Mouse (Mus musculus) WW6 (cell line): Measurements from ENCODE around the gene Metap2.

ENCODE experiments used
- DNase-seq: peaks from one replicate; pipeline ENCODE4 v3.0.0-alpha.2; 2013; ENCODE audit warnings: low read depth, low spot score

Gene Metap2

DNA sequence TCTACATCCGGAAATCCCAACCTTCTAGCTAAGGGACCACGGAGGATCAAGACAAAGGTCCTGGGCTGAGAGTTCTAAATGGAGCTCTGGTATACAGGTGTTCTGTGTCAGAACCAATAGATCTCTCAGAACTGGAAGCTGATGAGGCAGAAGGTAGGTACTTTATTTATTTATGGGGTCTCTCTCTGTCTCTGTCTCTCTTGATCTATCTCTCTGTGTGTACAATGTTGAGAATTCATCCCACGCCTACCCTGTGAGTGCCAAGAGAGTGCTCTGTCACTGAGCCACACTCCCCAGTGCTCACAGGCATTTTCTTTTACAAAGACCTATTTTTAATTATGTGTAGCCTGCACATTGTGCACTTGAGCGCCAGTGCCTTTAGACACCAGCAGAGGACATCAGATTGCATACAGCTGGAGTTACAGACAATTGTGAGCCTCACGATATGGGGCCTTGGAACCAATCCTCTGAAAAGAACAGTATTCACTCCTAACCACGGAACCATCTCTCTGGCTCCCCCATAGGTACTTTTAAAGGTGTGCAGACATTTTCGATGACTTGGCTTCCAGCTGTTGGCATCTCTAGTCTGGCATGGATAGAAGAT is at the start of gene Metap2:
Gene Metap2 (minus strand): TSS at position 51 of the 604 bp plus-strand sequence.
- DNase-seq = no peak

GRCm38 (mm10) chr10:93945843-93946499 is 49.1 kb upstream of the Metap2 start:
- no peak for DNase-seq

- DNase-seq = no peak
Measured at GRCm38 (mm10) chr10:93945364-93945763, 48.5 kb upstream of the Metap2 start.

- DNase-seq = no peak
Measured at GRCm38 (mm10) chr10:93944241-93944640, 47.3 kb upstream of the Metap2 start.

GRCm38 (mm10) chr10:93940279-93940678 is 43.4 kb upstream of the Metap2 start:
- DNase-seq = no peak

GRCm38 (mm10) chr10:93939676-93940075 is 42.8 kb upstream of the Metap2 start:
- DNase-seq = no peak

DNA sequence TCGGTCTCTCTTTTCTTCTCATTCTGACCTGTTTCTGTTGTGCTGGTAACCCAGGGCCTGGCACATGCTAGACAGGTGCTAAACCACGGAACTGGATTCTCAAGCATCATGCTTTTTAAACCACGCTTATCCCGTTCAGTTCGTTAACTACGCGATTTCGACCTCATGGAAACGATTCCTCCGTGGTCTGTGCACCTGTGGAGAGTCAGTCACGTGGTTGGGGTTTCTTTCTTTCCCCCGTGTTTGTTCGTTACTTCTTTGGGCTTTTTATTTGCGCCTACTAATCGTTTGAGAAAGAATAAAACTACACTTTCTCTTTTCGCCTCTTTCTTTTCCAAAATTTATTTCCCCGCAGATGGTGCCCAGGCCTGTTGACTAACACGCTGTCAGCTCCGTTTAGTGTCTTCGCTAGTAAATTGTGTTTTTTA is 42.0 kb upstream of the Metap2 start:
- DNase-seq = no peak

- DNase-seq = no peak
Measured at GRCm38 (mm10) chr10:93933980-93934379, 37.1 kb upstream of the Metap2 start.

DNA sequence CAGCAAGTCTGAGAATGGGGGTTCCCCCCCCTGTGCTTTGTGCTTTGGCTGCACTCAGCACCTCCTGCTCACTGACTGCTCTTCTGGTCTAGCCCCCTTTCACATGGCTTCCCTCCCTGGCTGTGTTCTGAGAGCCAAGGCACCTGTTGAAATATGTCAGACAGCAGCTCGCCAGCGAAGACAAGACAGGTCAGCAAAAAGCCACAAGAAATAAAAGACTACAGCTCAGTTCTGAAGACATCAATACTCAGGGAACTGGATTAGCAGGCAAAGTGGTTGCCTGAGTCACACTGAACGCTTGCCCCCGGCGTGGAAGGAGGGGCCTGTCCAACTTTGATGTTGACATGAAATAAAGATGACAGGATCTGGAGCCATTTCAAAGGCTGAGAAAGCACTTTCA is 36.0 kb upstream of the Metap2 start:
- DNase-seq = no peak

DNA sequence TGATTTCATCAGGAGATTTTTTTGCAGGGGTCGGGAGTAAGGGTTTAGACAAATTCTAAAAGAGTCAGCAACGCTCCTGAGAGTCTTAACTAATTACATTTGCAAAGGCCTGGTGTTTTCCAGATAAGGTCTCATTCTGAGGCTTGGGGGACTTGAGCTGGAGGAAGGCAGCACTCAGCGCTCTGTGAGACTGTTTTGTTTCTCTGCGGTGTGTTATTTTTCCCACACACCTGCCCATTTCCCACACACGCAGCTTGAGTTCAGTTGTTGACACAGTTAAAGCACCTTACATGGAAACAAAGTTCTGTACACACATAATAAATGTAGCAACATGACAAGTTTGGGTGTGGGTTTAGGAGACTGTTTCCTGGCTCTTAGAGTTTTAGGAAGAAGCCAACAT is 35.1 kb upstream of the Metap2 start:
- DNase-seq = no peak

DNA sequence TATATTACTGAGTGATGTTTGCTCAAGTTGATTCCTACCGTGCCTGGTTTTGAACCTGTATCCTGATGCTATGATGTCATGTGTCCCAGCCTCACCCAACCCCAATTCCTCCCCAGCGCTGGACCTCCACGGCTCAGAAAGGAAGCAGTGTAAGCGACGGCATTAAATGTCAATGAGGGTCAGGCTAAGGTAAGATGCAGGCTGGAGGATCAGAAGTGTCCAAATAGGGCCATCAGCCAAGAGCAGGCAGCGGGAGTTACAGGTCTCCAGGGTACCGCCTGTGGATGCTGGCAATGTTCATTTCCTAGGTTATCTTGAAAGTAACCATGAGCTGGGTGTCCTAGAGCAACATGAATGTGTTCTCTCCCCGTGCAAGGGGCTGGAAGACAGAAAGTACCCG is 34.5 kb upstream of the Metap2 start:
- DNase-seq = no peak

- no peak for DNase-seq
Measured at GRCm38 (mm10) chr10:93930236-93930824, 33.4 kb upstream of the Metap2 start.

DNA sequence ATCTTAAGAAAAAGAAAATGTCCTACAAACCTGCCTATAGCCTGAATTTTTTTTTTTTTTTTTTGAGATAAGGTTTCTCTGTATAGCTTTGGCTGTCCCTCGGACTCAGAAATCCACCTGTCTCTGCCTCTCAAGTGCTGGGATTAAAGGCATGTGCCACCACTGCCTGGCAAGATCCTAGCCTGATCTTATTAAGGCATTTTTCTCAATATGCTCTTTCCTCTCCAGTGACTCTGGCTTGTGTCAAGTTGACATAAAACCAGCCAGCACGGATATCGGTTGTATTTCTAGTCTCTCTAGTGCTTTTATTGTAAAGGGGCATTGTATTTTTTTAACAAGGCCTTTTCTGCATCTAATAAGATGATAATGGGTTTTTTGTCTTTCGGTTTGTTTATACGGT is 27.8 kb upstream of the Metap2 start:
- no peak for DNase-seq

DNA sequence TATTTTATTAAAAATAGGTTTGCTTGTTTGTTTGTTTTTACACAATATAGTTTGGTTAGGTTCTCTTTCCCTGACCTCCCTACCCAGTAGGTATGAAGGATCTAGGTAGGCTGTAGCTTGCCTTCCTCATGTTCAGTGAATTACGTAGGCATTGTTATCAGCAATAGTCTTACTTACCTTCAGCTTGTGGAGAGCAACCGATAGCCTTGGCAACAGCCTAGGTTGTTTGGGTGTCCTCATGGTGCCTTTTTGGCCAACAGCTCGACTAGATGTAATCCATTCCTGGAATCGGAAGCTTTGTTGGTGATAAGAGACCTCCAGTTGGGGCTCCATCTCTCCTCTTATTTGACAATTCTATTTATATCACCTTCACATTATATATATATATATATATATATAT is 24.3 kb upstream of the Metap2 start:
- no peak for DNase-seq

DNA sequence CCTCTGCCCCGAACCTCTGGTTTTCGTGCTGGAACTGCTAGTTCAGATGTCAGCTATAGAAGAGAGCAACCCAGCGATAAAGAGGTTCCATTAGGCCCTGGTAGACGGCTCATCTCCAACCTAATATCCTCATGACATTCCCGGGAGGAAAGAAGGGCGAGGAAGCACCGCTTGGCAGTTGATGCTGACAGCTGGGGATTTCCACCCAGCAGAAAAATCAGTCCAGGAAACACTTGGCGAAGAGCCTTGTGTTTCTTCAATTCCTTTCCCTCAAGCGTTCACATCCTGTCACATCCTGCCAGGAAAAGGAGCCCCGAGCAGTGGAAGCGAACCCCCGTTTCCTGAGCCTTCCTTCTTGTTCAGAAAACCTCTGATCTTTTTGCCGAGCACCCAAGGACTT is 22.3 kb upstream of the Metap2 start:
- no peak for DNase-seq

GRCm38 (mm10) chr10:93918701-93919100 is 21.8 kb upstream of the Metap2 start:
- DNase-seq = no peak

GRCm38 (mm10) chr10:93918087-93918486 is 21.2 kb upstream of the Metap2 start:
- no peak for DNase-seq

DNA sequence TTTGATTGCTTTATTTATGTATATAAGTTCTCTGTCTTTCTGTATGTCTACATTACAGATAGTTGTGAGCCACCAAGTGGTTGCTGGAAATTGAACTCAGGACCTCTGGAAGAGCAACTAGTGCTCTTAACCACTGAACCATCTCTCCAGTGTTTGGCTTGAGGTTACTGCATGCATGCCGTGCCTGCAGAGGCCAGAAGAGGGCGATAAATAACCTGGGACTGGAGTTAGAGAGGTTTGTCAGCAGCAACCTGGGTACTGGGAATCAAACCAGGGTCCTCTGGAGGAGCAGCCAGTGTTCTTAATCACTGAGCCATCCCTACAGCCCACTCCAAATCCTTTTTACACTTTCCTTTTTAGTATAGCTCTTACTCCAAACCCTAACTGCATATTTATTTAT is 19.9 kb upstream of the Metap2 start:
- no peak for DNase-seq

DNA sequence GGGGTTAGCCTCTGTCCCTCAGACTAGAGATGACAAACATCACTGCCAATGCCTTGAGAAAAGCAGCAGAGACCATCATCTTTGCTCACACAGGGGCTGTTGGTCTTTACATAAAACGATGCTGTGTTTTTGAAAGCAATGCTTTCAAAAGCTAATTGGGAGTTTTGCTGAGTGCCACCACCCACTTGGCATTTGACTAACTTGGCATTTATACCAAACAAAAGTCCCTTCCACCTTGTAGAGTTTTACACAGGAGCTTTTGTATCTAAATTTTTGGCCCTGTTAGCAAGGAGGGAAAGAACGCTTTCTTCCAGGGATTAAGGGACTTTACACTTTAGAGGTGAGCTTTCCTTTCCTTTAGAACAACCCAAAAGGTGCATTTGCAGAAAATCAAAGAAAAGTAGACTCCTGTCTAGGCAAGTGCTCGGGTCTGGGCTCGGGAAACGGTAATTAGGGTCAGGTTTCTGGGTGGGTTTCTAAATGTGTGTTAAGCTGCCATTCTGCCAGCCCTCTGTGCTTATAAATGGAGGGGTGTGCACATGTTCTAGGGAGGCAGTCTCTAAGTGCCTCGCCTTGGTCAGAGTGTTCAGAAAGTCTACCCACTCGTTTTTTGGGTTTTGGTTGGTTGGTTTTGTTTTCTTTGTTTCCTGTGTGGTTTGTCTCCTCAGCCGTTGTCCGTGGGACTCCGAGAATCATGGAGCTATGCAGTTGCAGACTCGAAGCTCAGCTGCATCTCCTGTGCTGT is 18.8 kb upstream of the Metap2 start:
- no peak for DNase-seq

DNA sequence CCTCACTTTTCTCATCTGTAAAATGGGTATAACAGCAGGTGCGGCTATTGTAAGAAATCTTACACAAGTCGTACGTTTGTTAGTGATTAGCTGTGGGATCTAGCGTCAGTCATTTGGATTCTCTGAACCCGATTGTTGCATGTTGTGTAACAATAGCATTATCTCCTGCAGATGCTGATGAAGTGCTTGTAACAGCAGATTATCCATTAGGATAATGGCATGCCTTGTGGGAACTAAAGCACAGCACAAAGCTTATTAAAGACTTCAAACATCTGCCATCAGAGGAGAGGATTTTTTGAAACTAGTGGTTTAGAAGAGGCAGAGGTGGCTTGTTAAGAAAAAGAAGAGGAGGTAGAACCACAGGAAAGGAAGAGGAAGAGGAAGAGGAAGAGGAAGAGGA is 16.6 kb upstream of the Metap2 start:
- no peak for DNase-seq

DNA sequence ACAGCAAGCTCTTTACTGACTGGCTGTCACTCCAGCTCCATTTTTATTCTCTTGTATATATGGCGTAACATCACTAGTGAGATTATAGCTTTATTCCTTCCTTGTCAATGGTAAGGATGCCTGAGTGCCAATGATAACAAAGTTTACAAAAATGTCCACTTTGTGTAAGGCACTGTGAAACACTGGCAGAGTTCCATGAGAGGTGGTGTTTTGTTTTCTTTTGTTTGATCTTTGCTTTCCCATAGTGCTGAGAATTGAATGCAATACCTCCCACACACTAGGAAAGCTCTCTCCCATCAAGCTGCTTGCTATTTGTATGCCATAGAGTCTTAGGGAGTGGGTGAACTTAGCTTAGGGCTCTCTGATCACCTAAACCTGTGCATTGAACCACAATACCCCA is 16.0 kb upstream of the Metap2 start:
- DNase-seq = no peak

GRCm38 (mm10) chr10:93912136-93912855 is 15.4 kb upstream of the Metap2 start:
- DNase-seq = no peak
